Mouse (Mus musculus): Measurements from ENCODE around the gene Rnf38.

DNA sequence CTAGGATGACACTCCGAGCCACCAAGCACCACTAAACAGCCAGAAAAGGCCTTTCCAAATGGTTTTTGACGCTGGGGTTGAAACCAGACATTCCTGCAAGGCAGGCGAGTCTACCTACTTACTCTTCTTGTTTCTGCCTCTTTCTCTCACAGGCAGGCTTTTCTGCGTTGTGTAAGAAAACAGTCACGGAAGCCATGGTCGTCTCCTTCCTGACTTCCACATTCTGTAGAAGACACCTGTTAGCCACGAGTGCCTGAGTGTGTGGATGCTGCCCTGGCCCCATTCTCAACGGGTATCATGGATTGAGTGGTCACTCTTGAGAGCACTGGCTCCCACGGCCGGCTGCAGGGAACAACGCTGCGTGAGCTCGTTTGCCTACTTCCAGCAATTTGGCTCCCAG is 118.5 kb downstream of the Rnf38 start:
- TF ChIP-seq ZNF384 (IDR thresholded peaks at IDR 0.05; ENCODE audit: low read depth, low read length) (no peak), MAFK (IDR thresholded peaks at IDR 0.05; ENCODE audit: insufficient read depth, low read depth, low read length) (no peak), HCFC1 (IDR thresholded peaks at IDR 0.05; ENCODE audit: borderline replicate concordance, insufficient read depth, low read length) (no peak), ZC3H11A (IDR thresholded peaks at IDR 0.05; ENCODE audit: borderline replicate concordance, low read depth, low read length) (no peak), CHD2 (IDR thresholded peaks at IDR 0.05; ENCODE audit: low read depth, low read length) (no peak)
